Mouse (Mus musculus) forebrain, embryonic 14.5 days (tissue): ENCODE results near the gene Slc27a5. TPM values are rescaled to one million over a fixed set of nuclear protein-coding genes. Genes with fewer than 3 reads are reported as not detected.

ENCODE experiments used
- ATAC-seq: fragments of 200-750 bp; cut with Nextera tagmentation; 2 replicates; pipeline ENCODE4 v1.8.0; 2017; ENCODE audit warnings: mild to moderate bottlenecking, moderate library complexity
- DNase-seq: peaks from one replicate; pipeline ENCODE4 v3.0.0-alpha.2; 2015; ENCODE audit warnings: low spot score
- H3K27ac ChIP-seq: fragments of 300-500 bp; sonication (generic); 2 replicates; pipeline ENCODE4 v1.5.1; 2014; ENCODE audit warnings: low read depth, mild to moderate bottlenecking, control low read depth, low read length, moderate library complexity
- H3K27me3 ChIP-seq: fragments of 300-500 bp; sonication (generic); replicated peaks from 2 replicates; pipeline ENCODE4 v1.6.1; 2014; ENCODE audit warnings: low read length, control low read depth, mixed read lengths; ENCODE audit not compliant: control insufficient read depth, insufficient read depth
- H3K36me3 ChIP-seq: fragments of 300-500 bp; sonication (generic); 2 replicates; pipeline ENCODE4 v1.6.1; 2014; ENCODE audit warnings: low read length, control low read depth; ENCODE audit not compliant: control insufficient read depth, insufficient read depth
- H3K4me1 ChIP-seq: fragments of 300-500 bp; sonication (generic); 2 replicates; pipeline ENCODE4 v1.6.1; 2014; ENCODE audit warnings: antibody characterized with exemption, low read length, control low read depth; ENCODE audit not compliant: control insufficient read depth, insufficient read depth
- H3K4me2 ChIP-seq: fragments of 300-500 bp; sonication (generic); 2 replicates; pipeline ENCODE4 v1.6.1; 2014; ENCODE audit warnings: mild to moderate bottlenecking, control low read depth, low read length
- H3K4me3 ChIP-seq: fragments of 300-500 bp; sonication (generic); 2 replicates; pipeline ENCODE4 v1.5.1; 2014; ENCODE audit warnings: low read depth, low read length, control low read depth
- H3K9ac ChIP-seq: fragments of 300-500 bp; sonication (generic); 2 replicates; pipeline ENCODE4 v1.6.1; 2014; ENCODE audit warnings: mild to moderate bottlenecking, low read length, control low read depth, moderate library complexity
- H3K9me3 ChIP-seq: fragments of 300-500 bp; sonication (generic); replicated peaks from 2 replicates; pipeline ENCODE4 v1.6.1; 2016; ENCODE audit warnings: low read length, control low read depth, mixed read lengths; ENCODE audit not compliant: control insufficient read depth
- WGBS: fragments of 180-500 bp; shearing (Covaris S2); extraction: QIAGEN DNeasy Blood & Tissue Kit; methylation state at CpG from one replicate; pipeline ENCODE4 v1.1.7; 2014; 5-methylcytosine and 5-hydroxymethylcytosine counted together
- polyA plus RNA-seq: library from polyadenylated mRNA; unstranded; fragments of >200 nt; fragmentation: Nextera tagmentation; extraction: Ambion mirVana; gene quantifications from 2 replicates; pipeline ENCODE4 v1.2.1, GENCODE M21; 2014

Gene Slc27a5
- polyA plus RNA-seq, 1 experiment from 2014 or later: 0.10 TPM

DNA sequence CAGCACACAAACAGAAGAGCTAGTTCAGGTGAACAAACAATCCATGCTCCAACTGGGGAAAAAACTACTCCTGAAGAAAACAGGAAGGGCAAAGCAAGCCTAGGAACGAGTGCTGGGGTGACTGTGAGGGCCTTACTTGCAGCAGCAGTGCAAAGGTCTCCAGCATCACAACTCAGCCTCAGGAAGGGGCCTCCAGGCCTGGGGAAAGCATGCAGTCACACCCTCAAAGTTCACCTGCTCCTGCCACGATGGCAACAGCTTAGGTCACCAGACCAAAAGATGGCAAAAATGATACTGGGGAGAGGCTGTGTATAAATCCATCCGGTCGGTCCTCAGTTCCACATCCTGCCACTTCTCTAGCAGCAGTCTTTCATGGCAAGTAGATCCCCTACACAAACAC, 39.0 kb downstream of the Slc27a5 start:
- 84% methylated on average over 4 of the region's 4 CpGs for WGBS
- no peak overlapping the region for H3K4me2 ChIP-seq
- no peak for ATAC-seq
- no peaks in the 10 kb centered on the region for H3K9me3 ChIP-seq
- no peak overlapping the region for H3K27ac ChIP-seq
- H3K9ac ChIP-seq: no peak overlapping the region
- DNase-seq: no peak
- no peaks in the 10 kb centered on the region for H3K4me1 ChIP-seq
- H3K4me3 ChIP-seq: no peak overlapping the region
- no peaks in the 10 kb centered on the region for H3K36me3 ChIP-seq
- no peaks in the 10 kb centered on the region for H3K27me3 ChIP-seq

DNA sequence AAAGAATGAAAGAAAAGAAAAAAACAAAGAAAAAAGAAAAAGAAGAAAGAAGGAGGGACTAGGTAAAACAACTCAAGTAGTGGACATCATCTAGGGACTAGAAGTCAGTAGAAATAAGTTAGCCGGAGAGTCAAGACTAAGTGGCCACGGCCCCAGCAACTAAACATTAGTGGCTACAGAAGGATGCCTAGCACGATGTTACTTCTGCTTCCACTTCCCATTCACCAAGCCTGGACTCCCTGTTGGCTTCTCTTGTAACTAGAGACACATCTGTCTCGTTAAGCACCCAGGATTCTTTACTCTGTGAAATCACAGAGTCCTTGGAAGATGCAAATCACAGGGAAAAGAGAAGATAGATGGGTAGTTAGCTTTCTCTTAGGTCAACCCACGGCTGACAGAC, 40.5 kb downstream of the Slc27a5 start:
- WGBS: 68% methylated on average over 5 of the region's 5 CpGs
- no peaks in the 10 kb centered on the region for H3K9me3 ChIP-seq
- no peak overlapping the region for H3K9ac ChIP-seq
- ATAC-seq (no peak), DNase-seq (no peak)
- H3K36me3 ChIP-seq: no peaks in the 10 kb centered on the region
- no peaks in the 10 kb centered on the region for H3K27me3 ChIP-seq
- no peak overlapping the region for H3K4me3 ChIP-seq
- no peak overlapping the region for H3K4me2 ChIP-seq
- H3K27ac ChIP-seq: no peak overlapping the region
- H3K4me1 ChIP-seq: no peaks in the 10 kb centered on the region

DNA sequence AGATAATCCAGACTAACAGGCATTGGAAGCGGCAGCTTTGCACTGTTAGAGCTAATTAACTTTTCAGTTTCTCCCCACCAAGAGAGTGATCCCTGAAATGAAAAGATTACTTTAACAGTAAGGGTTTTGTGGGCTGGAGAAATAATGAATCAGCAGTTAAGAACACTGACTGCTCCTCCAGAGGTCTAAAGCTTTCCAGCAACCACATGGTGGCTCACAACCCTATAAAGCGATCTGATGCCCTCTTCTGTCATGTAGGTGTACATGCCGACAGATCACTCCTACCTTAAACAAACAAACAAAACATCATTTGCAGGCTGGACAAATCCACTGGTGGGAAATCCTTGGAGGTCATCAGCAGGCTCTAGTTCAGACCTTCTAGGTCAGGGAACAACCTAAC, 43.1 kb downstream of the Slc27a5 start:
- Histone ChIP-seq H3K4me3 (no peak overlapping the region), H3K4me2 (no peak overlapping the region), H3K27ac (no peak overlapping the region), H3K36me3 (no peaks in the 10 kb centered on the region), H3K4me1 (0 out of 2 replicates have a peak, but pooled peaks cover 3% of the 10 kb centered on the region), H3K27me3 (no peaks in the 10 kb centered on the region), H3K9me3 (no peaks in the 10 kb centered on the region), H3K9ac (no peak overlapping the region)
- no peak for ATAC-seq
- WGBS: 53% methylated on average over 3 of the region's 3 CpGs
- no peak for DNase-seq

DNA sequence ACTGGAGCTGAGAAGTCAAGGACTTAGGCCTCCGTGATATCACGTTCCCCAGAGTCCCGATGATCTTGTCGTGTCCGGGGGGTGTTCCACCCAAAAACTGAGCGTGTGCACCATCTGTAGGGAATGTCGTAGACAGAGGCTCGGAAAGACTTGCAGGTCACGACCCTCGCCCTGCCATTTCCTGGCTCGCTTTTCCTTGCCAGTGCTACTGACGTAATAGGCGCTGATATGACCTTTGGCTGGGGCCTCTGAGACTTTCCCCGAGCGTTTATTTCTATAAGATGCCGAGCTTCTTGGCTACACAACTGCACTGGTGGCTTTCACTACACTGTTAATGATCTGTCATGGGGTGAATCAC, 48.1 kb downstream of the Slc27a5 start:
- no peaks in the 10 kb centered on the region for H3K36me3 ChIP-seq
- H3K9ac ChIP-seq: peak overlapping the region; percentile 58
- no peaks in the 10 kb centered on the region for H3K27me3 ChIP-seq
- no peaks in the 10 kb centered on the region for H3K9me3 ChIP-seq
- peak overlapping the region; percentile 73; the same call in 1 of the 2 replicates for H3K27ac ChIP-seq
- H3K4me3 ChIP-seq: peak overlapping the region; percentile 38
- ATAC-seq (peak; percentile 18; the same call in 1 of the 2 replicates), DNase-seq (no peak)
- WGBS: 18% methylated on average over 16 of the region's 16 CpGs
- peak overlapping the region; percentile 67 for H3K4me2 ChIP-seq
- H3K4me1 ChIP-seq: 0 out of 2 replicates have a peak, but pooled peaks cover 4% of the 10 kb centered on the region

DNA sequence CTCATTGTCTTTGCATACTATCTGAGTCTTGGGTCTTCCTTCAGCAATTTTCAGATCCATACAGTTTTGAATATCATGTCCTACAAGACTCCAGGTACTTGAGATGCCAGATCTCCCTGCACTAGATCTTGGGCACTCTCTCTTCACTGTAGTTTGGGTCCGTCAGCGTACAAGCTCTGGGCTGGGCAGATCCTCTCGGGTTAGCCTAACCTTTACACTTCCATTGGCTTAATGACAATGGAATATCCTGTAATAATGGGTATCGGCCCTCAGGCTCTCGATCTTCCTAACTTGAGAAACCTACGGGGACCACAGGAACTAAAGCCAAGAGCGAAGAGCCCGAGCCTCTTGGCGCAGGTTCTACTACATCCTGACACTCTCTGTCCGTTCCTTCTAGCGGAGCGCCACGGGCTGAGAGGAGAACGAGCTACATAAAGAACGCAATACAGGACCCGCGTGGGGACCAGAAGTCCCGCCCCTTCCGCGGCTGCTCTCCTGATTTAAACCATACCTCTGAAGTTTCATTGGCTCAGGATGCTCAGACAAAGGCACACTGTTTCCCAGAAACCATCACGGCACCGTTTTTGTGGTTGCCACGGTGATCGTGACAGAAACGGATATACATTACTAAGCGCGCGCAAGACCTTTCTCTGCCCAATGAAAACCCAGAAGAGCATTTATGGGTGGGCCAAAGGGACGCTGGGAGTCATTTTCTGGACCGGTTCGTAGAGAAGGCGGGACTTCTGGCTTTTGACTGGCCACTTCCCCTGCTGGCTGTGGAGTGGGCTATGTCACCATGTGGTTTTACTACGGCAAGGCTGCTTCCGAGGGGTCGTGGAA, 48.7 kb downstream of the Slc27a5 start:
- peak overlapping the region; percentile 59 for H3K9ac ChIP-seq
- H3K27me3 ChIP-seq: no peaks in the 10 kb centered on the region
- 10% methylated on average over 35 of the region's 35 CpGs for WGBS
- H3K9me3 ChIP-seq: no peaks in the 10 kb centered on the region
- ATAC-seq: peak; percentile 99
- 0 out of 2 replicates have a peak, but pooled peaks cover 4% of the 10 kb centered on the region for H3K4me1 ChIP-seq
- peak overlapping the region; percentile 38 for H3K4me3 ChIP-seq
- H3K4me2 ChIP-seq: peak overlapping the region; percentile 67
- peak; percentile 99 for DNase-seq
- H3K27ac ChIP-seq: peak overlapping the region; percentile 87
- H3K36me3 ChIP-seq: no peaks in the 10 kb centered on the region

DNA sequence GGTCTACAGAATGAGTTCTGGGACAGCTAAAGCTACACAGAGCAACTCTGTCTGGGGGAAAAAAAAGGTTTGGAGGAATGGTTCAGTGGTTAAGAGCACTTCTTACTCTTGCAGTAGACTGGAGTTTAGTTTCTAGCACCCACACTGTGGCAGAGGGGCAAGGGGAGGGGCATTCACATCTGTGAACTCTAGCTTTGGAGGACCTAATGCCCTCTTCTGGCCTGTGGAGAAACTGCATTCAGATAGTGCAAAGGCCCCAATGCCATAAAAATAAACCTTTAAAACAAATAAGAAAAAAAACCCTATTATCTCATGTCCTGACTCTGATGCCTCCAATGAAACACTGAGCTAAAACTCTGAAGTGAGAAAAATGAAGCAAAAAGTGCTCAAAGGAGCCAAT, 54.5 kb downstream of the Slc27a5 start:
- Histone ChIP-seq H3K9ac (no peak overlapping the region), H3K27me3 (no peaks in the 10 kb centered on the region), H3K27ac (no peak overlapping the region), H3K9me3 (no peaks in the 10 kb centered on the region), H3K36me3 (no peaks in the 10 kb centered on the region), H3K4me2 (no peak overlapping the region), H3K4me3 (no peak overlapping the region), H3K4me1 (no peaks in the 10 kb centered on the region)
- ATAC-seq (no peak), DNase-seq (peak; percentile 6)

DNA sequence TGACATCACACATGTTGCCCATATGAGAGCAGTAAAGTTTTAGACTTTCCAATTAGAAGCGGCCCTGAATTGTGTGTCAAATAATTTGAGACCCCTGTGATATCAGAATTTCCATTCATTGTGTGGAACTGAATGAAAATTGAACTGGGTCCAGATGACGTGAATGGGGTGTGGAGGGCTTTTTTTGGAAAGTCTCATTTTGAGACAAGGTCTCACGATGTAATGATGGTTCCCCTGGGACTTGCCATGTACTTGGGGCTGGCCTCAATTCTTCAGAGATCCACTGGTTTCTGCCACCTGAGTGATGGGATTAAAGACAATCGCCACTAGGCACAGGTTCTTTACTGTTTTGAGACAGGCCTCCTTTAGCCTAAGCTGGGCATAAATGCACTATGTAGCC, 57.4 kb downstream of the Slc27a5 start:
- H3K27me3 ChIP-seq: no peaks in the 10 kb centered on the region
- no peaks in the 10 kb centered on the region for H3K4me1 ChIP-seq
- no peaks in the 10 kb centered on the region for H3K9me3 ChIP-seq
- no peak overlapping the region for H3K4me3 ChIP-seq
- no peak overlapping the region for H3K9ac ChIP-seq
- no peaks in the 10 kb centered on the region for H3K36me3 ChIP-seq
- H3K4me2 ChIP-seq: no peak overlapping the region
- DNase-seq: no peak
- H3K27ac ChIP-seq: no peak overlapping the region
- 75% methylated on average over 4 of the region's 4 CpGs for WGBS
- no peak for ATAC-seq

Other genes with a start within 250 kb of the Slc27a5 start
- 15.7 and 20.6 TPM in 2 replicates for gene Zscan18, start 194.6 kb downstream of the Slc27a5 start, polyA plus RNA-seq
- gene Zfp329, start 179.3 kb downstream of the Slc27a5 start, polyA plus RNA-seq: 16.1 and 23.6 TPM in 2 replicates
- 29.7 and 38.8 TPM in 2 replicates for gene Zfp110, start 163.4 kb downstream of the Slc27a5 start, polyA plus RNA-seq
- gene Zfp128, start 117.0 kb downstream of the Slc27a5 start, polyA plus RNA-seq: 8.9 and 10.5 TPM in 2 replicates
- 15.4 and 16.3 TPM in 2 replicates for gene Zscan22, start 100.4 kb downstream of the Slc27a5 start, polyA plus RNA-seq
- gene Rps5, start 75.9 kb downstream of the Slc27a5 start, polyA plus RNA-seq: 740 and 1,089 TPM in 2 replicates
- gene Rnf225, start 70.8 kb downstream of the Slc27a5 start, polyA plus RNA-seq: 0.48 and 0.57 TPM in 2 replicates
- gene Zfp324, start 32.4 kb downstream of the Slc27a5 start, polyA plus RNA-seq: 10.1 and 11.4 TPM in 2 replicates
- gene Zfp446, start 20.3 kb downstream of the Slc27a5 start, polyA plus RNA-seq: 4.5 and 4.9 TPM in 2 replicates
- gene Trim28, start 922 bp upstream of the Slc27a5 start, polyA plus RNA-seq: 266 and 317 TPM in 2 replicates
- gene Zbtb45, start 11.8 kb upstream of the Slc27a5 start, polyA plus RNA-seq: 34.7 and 41.1 TPM in 2 replicates
- gene Chmp2a, start 36.6 kb upstream of the Slc27a5 start, polyA plus RNA-seq: 189 and 215 TPM in 2 replicates
- gene Ube2m, start 40.1 kb upstream of the Slc27a5 start, polyA plus RNA-seq: 73.4 and 77.9 TPM in 2 replicates
- 4.0 and 6.3 TPM in 2 replicates for gene Mzf1, start 56.6 kb upstream of the Slc27a5 start, polyA plus RNA-seq
- gene Vmn1r85, start 97.0 kb upstream of the Slc27a5 start, polyA plus RNA-seq: 0.04 and 0.06 TPM in 2 replicates
- gene Vmn1r86, start 121.7 kb upstream of the Slc27a5 start, polyA plus RNA-seq: not detected in 2 replicates
- gene Vmn1r87, start 142.0 kb upstream of the Slc27a5 start, polyA plus RNA-seq: not detected in 2 replicates
- gene Vmn1r88, start 161.4 kb upstream of the Slc27a5 start, polyA plus RNA-seq: not detected in 2 replicates
- not detected in 2 replicates for gene Vmn1r89, start 214.8 kb upstream of the Slc27a5 start, polyA plus RNA-seq